Mouse (Mus musculus) ES-E14 (cell line): Measurements from ENCODE around the gene 1700122O11Rik.

ENCODE experiments used
- HCFC1 ChIP-seq: IDR thresholded peaks from 2 replicates; pipeline ENCODE4 v1.6.1; 2012; ENCODE audit warnings: low read length, inconsistent platforms, borderline replicate concordance; ENCODE audit not compliant: insufficient read depth
- MAFK ChIP-seq: IDR thresholded peaks from 2 replicates; pipeline ENCODE4 v1.6.1; 2014; ENCODE audit warnings: mild to moderate bottlenecking, low read depth, low read length, inconsistent platforms; ENCODE audit not compliant: insufficient read depth
- ZC3H11A ChIP-seq: IDR thresholded peaks from 2 replicates; pipeline ENCODE4 v1.6.1; 2012; ENCODE audit warnings: low read depth, mild to moderate bottlenecking, inconsistent platforms, low read length, borderline replicate concordance
- ZNF384 ChIP-seq: IDR thresholded peaks from 2 replicates; pipeline ENCODE4 v1.6.1; 2012; ENCODE audit warnings: low read depth, low read length, inconsistent platforms

DNA sequence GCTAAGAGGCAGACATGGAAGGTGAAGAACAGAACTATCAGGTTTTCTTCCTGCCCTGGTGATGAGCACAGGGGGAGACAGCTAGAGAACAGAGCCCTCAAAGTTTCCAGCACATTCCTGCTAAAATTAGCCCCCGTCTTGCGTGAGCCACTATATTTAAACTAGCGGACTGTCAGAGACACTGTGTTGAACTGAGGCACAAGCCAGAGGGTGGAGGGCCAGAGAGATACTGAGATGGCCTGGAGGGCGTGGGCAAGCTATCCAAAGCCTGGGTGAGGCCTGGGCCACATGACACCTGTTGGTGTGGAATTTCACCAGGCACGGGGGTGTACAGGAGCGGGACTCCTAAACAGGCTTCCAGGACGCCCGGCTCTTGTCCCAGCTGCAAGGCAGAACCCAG, 14.0 kb downstream of the 1700122O11Rik start:
- TF ChIP-seq MAFK = no peak
- TF ChIP-seq ZNF384 = no peak
- no peak for TF ChIP-seq ZC3H11A
- TF ChIP-seq HCFC1 = no peak
